ENCODE assay signal across 18 mouse cellular contexts in genomic region chr10:3829472-3829871, GRCm38 (mm10).
DNase-seq lines count a peak whose midpoint lies in the region; ATAC-seq lines count a peak whose summit lies in the region.
"Had no signal": no experiment of that assay in that cellular context is flagged by ENCODE, and none has a peak within 500 bp of the region (broad histone marks: within the 10 kb centered on the region; RNA-seq: fewer than 3 reads in every experiment).

No protein-coding gene starts in this region.

- no peak overlapping the region for H3K27ac ChIP-seq in heart, embryonic 12.5 days (ENCODE audit: poor library complexity, severe bottlenecking)
- no peak overlapping the region for H3K27ac ChIP-seq in embryonic facial prominence, embryonic 11.5 days (replicated peaks; ENCODE audit: low read depth, low read length)
- H3K27ac ChIP-seq: heart, adult 2 months; hindbrain, embryonic 14.5 days; left cerebral cortex, adult 2 months; limb, embryonic 12.5 days; midbrain, embryonic 13.5 days; stomach, postnatal 0 days had no signal

- ATAC-seq in heart, embryonic 12.5 days (ENCODE audit: insufficient number of reproducible peaks, low FRiP score): no peak
- no peak for ATAC-seq in embryonic facial prominence, embryonic 11.5 days (replicated peaks; ENCODE audit: insufficient number of reproducible peaks, low FRiP score, low TSS enrichment, low read depth)
- ATAC-seq: forebrain, postnatal 0 days; intestine, postnatal 0 days; liver, postnatal 0 days; midbrain, embryonic 13.5 days had no signal

- no peaks in the 10 kb centered on the region for H3K27me3 ChIP-seq in heart, embryonic 12.5 days (replicated peaks)
- H3K27me3 ChIP-seq in embryonic facial prominence, embryonic 11.5 days (ENCODE audit: control insufficient read depth, insufficient read depth, low read length): no peaks in the 10 kb centered on the region
- H3K27me3 ChIP-seq: midbrain, embryonic 13.5 days had no signal

- no peaks in the 10 kb centered on the region for H3K36me3 ChIP-seq in heart, embryonic 12.5 days
- no peaks in the 10 kb centered on the region for H3K36me3 ChIP-seq in embryonic facial prominence, embryonic 11.5 days (replicated peaks; ENCODE audit: control insufficient read depth, insufficient read depth, low read depth, low read length)
- H3K36me3 ChIP-seq: limb, embryonic 12.5 days; midbrain, embryonic 13.5 days had no signal

- H3K4me2 ChIP-seq in heart, embryonic 12.5 days: no peak overlapping the region
- no peak overlapping the region for H3K4me2 ChIP-seq in embryonic facial prominence, embryonic 11.5 days (ENCODE audit: low read depth, low read length)
- H3K4me2 ChIP-seq: hindbrain, embryonic 14.5 days; limb, embryonic 12.5 days; midbrain, embryonic 13.5 days had no signal

- peak; percentile 61 for DNase-seq in heart, adult 11 months
- DNase-seq in Muller cell, postnatal 12 days (ENCODE audit: inconsistent ontology term): peak; percentile 26
- peak; percentile 40 for DNase-seq in embryonic facial prominence, embryonic 11.5 days (ENCODE audit: low spot score)
- DNase-seq in gastrocnemius, postnatal 10 days: peak; percentile 24
- DNase-seq in frontal cortex, postnatal 36 days (ENCODE audit: low spot score in 2 of 2): no peak
- DNase-seq in layer of hippocampus, postnatal 25 days (ENCODE audit: extremely low spot score in 1 of 2, low spot score in 1 of 2): no peak
- DNase-seq: cerebellum, adult 9-11 months; forebrain, postnatal 0 days; heart, adult 2 months; liver, postnatal 0 days; lung, postnatal 4 days had no signal

- H3K9me3 ChIP-seq in heart, embryonic 12.5 days (replicated peaks): no peaks in the 10 kb centered on the region
- no peaks in the 10 kb centered on the region for H3K9me3 ChIP-seq in embryonic facial prominence, embryonic 11.5 days (replicated peaks; ENCODE audit: control insufficient read depth, low read length)
- H3K9me3 ChIP-seq: limb, embryonic 12.5 days; midbrain, embryonic 13.5 days had no signal

- H3K4me3 ChIP-seq in heart, embryonic 12.5 days: no peak overlapping the region
- no peak overlapping the region for H3K4me3 ChIP-seq in embryonic facial prominence, embryonic 11.5 days (ENCODE audit: low read depth, low read length)
- H3K4me3 ChIP-seq: heart, adult 2 months; left cerebral cortex, adult 2 months; limb, embryonic 12.5 days; midbrain, embryonic 13.5 days had no signal

- peaks cover 9% of the 10 kb centered on the region; the same call in 1 of the 2 replicates for H3K4me1 ChIP-seq in heart, embryonic 12.5 days (replicated peaks)
- no peaks in the 10 kb centered on the region for H3K4me1 ChIP-seq in embryonic facial prominence, embryonic 11.5 days (ENCODE audit: control insufficient read depth, insufficient read depth, low read length)

- WGBS in heart, embryonic 12.5 days: 46% methylated on average over 5 of the region's 5 CpGs
- 50% methylated on average over 5 of the region's 5 CpGs for WGBS in embryonic facial prominence, embryonic 11.5 days

- H3K9ac ChIP-seq in heart, embryonic 12.5 days: no peak overlapping the region
- no peak overlapping the region for H3K9ac ChIP-seq in embryonic facial prominence, embryonic 11.5 days (replicated peaks; ENCODE audit: low read length)
- H3K9ac ChIP-seq: forebrain, postnatal 0 days; hindbrain, embryonic 14.5 days; limb, embryonic 12.5 days; liver, postnatal 0 days; midbrain, embryonic 13.5 days had no signal

Comparison
In these comparisons a context has a peak if more than half of its experiments do, and no peak if none do; other contexts are left out.
1. DNase-seq: peak in heart, adult 11 months (single experiment), Muller cell, postnatal 12 days (single experiment), embryonic facial prominence, embryonic 11.5 days (single experiment) and gastrocnemius, postnatal 10 days (single experiment); none in frontal cortex, postnatal 36 days (0 of 2) and layer of hippocampus, postnatal 25 days (0 of 2).